Mouse (Mus musculus): ENCODE data around the gene Tpd52l2.
A peak's percentile ranks its signal among the peaks of the same experiment; 100 is the strongest.

The Tpd52l2 gene

DNA sequence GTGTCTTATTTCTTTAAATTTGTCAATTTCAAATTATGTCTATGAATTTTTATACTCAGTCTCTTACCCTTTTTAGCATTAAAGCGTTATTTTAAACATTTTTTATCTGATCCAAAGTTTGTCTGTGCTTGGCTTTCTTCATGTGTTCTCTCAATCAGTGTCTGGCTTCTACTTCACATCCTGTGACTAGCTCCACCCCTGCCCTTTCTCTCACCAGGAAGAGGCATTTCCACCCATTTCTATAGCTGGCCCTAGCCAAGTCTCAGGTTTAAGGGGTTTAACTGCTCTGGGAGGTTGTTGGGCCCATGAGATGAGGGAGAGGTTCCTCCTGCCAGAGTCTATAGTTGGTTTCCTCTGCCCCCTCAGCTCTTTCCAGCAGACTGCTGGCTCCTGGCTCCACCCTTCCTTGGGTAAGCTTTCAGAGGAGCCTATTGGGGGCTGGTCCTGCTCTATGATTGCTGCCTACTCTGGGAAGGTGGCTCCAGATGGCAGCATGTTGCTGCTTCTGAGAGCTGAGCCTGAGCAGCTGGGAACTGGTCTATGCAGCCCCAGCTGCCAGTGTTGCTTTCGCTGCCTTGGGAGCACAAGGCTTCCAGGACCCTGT, 40.6 kb downstream of the Tpd52l2 start:
- peak in 1 of 2 experiments; percentile 9 for DNase-seq (ENCODE audit: low spot score in 2 of 2)

DNA sequence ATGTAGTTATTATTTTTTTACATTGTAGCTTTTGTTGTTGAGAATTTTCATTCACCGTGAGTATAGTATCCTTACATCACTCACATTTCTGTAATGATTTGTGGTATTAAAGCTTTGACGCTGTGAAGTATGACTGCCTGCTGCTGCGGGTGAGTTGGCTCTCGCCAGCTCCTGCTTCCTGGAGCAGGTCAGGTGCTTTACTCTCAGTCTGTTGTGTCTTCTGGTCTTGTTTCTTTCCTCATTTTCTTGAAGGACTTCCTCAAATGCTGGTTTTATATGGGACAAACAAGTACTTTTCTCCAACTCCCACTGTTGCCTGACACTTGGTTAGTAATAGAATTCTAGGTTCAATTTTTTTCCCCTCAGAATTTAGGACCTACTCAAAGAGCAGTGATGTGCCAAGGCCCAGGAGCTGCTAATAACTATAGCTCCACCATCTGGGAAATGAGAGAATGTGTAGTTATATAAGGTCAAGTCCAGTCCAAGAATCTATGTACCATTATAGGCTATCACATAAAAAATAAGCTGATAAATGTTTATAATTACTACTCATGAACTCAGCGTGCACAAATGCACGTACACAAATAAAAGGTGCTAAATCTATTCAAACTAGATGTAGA, 44.9 kb downstream of the Tpd52l2 start:
- DNase-seq (ENCODE audit: low spot score in 2 of 2) = no peak

GRCm38 (mm10) chr2:181546142-181546541, 49.2 kb downstream of the Tpd52l2 start:
- no peak for DNase-seq (ENCODE audit: low spot score in 2 of 2)

DNA sequence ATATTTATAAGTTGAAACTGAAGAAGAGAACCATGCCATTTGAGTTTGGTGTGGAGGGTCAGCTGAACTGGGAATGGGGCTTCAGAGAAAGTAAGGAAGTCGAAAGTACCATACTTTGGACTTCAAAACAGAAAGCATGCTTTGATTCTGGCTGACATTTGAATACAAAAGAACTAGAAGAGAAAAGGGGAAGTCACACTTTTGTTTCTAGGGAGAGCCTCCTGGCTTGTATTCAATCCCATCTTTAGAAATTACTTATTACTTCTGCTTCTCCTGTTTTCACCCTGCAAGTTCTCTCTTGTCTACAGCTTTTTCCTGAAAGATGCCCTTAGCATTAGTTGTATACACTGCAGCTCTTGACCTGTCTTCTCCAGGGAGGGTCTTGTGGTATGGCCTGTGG, 51.3 kb downstream of the Tpd52l2 start:
- no peak for DNase-seq (ENCODE audit: low spot score in 2 of 2)

DNA sequence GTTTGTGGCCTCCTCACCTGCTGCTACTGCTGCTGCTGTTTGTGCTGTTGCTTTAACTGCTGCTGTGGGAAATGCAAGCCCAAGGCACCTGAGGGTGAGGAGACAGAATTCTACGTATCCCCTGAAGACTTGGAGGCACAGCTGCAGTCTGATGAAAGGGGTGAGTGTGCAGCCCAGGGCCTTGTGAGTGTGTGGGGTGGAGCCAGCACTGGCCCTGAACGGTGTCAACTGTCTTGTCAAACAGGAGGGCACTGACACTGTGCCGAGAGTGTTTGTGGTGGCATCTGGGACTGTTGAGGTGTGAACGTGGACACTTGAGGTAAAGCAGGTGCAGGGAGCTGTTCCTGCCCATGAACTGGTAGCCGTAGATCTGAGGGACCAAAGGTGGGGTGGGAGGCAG, 51.7 kb downstream of the Tpd52l2 start:
- no peak for DNase-seq (ENCODE audit: low spot score in 2 of 2)

GRCm38 (mm10) chr2:181550233-181550632, 53.3 kb downstream of the Tpd52l2 start:
- no peak for DNase-seq (ENCODE audit: low spot score in 2 of 2)

- DNase-seq (ENCODE audit: low spot score in 2 of 2) = no peak
Measured at GRCm38 (mm10) chr2:181553772-181554171, 56.8 kb downstream of the Tpd52l2 start.

GRCm38 (mm10) chr2:181567338-181567737, 70.4 kb downstream of the Tpd52l2 start:
- no peak for DNase-seq (ENCODE audit: low spot score in 2 of 2)

Data from urinary bladder, postnatal 36 days (tissue).